Mouse (Mus musculus): Measurements from ENCODE around the gene Ltc4s.

The Ltc4s gene

DNA sequence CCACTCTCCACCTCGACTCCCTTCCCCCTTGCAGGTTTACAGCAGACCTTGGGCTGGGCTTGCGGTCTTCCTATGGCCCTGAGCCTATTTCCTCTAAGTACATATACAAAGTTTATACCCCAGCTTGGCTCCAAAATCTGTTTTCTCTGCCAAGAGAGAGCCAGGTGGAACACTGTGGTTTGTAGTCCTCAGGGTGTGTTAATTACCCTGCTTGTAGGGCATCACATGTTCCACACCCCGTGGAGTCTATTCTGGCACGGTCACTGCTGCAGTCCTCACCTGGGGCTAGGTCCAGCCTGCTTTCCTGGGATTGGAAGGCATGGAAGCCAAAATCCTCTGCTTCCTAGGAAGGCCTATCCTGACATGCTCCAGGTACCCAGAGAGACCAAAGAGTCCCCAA lies 10.7 kb downstream of the Ltc4s start:
- in situ Hi-C loops (cut with MboI; ENCODE audit: low pct_unique_long_range_greater_than_20kb in 1 of 2, low sequenced_read_pairs in 2 of 2, unreplicated experiment in 1 of 2): loop anchor here in 1 of 2 experiments (10.0 kb wide), 1 partner anchor 243 kb away; no protein-coding TSS in a partner anchor

DNA sequence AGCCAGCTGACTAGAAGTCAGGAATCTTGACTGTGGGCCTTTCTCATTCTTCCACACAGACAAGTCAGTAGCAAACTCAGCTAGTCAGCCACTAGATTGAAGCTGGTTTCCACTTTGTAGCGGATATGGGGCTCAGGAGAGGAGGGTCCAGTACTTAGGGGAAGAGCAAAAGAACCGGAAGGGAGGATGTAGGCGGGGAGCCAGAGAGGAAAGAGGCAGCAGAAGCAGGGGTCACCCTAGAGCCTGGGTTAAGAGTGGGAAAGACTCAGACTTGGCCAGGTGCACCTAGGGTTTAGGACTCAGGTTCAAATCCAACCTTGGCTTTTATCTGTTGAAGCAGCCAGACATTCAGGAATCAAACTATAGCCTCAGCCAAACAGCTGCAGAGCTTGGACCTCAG lies 11.2 kb downstream of the Ltc4s start:
- in situ Hi-C loops (cut with MboI; ENCODE audit: low pct_unique_long_range_greater_than_20kb in 1 of 2, low sequenced_read_pairs in 2 of 2, unreplicated experiment in 1 of 2): loop anchor here in 1 of 2 experiments (10.0 kb wide), 1 partner anchor 242 kb away; no protein-coding TSS in a partner anchor

DNA sequence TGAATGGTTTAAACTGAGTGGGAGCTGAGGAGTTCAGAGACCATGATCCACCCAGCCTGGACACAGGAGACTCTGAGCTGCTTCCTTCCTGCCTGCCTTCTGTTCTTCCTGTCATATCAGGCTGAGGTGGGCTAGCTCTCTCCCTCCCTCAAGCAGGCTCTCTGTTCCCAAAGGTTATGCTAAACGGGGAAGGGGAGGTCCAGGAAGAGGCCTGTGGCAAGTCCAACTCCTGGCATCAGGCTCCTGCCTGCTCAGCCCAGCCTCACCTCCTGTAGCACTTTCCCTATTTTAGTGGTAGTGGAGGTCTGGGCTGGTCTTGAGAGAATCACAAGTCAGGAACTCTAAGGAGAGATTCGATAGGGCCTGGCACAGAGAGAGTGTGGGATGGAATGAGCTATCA lies 12.0 kb downstream of the Ltc4s start:
- in situ Hi-C loops (cut with MboI; ENCODE audit: low pct_unique_long_range_greater_than_20kb in 1 of 2, low sequenced_read_pairs in 2 of 2, unreplicated experiment in 1 of 2): loop anchor here in 1 of 2 experiments (10.0 kb wide), 1 partner anchor 242 kb away; no protein-coding TSS in a partner anchor

DNA sequence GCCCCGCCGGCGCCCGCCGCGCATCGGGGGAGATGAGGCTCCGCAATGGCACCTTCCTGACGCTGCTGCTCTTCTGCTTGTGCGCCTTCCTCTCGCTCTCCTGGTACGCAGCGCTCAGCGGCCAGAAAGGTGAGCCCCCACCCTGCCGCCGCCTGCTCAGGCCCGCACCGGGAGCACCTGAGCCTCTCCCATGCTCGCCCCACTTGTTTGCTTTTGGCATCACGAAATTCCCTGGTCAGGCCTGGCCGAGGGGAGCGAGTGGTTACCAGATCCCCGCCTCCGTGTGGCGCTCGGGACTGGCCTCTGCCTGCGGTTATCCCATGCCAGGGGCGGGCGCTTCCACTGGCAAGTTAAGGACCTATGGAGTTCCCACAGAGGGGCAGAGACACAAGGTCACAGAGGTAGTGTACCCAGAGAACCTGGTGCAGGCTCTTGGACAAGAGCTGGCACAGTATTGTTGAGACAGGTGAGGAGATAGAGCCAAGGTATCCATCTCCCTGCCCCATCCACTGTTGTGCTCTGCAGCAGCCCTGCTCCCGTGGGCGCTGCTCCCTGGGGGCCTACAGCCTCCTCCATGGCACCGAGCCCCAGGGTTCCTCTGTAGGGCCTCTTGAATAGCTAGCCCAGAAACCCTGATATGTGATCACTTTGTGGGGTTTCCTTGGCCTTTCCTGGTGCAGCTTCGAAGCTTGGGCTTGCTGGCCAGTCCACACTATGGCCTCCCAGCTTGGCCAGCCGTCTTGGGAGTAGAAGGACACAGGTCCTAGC lies 12.6 kb downstream of the Ltc4s start:
- in situ Hi-C loops (cut with MboI; ENCODE audit: low pct_unique_long_range_greater_than_20kb in 1 of 2, low sequenced_read_pairs in 2 of 2, unreplicated experiment in 1 of 2): loop anchor here in 1 of 2 experiments (10.0 kb wide), 1 partner anchor 241 kb away; no protein-coding TSS in a partner anchor

DNA sequence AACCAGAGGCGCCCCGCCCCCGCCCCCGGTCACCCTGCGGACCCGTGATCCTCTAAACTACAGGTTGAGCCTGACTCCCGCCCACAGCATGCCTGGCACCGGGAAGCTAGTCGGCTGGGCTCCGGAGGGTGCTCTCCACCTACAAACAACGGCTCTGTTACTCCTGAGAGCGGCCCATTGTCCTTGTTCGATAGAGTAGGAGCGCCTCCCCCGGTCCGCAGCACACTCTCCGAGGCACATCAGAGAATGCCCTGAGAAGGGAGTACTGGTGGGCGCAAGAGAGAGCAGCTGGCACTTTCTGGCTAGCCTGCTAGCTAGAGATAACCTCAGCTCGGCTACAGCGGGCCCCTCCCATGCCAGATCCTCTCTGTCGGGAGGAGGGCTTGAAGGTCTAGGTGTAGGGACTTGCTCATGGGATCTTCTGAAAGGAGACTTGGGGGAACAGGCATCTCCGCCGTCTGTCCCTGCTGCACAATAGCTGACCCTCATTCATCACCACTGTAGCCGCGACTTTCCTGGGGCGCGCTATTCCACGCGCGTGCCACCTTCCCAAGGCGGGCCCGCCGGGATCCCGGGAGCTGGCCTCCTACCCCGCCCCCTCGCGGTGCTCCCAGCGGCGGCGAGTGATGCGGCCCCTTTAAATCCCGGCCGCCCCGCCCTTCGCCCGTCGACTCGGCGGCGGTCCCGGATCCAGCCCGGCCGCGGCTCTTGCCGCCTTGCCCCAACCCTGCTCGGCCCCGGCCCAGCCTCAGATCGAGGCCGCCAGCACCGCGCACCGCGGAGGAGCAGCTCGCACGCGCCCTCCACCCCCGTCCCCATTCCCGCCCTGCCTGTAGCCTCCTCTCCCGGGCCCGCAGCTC lies 13.5 kb downstream of the Ltc4s start:
- in situ Hi-C loops (cut with MboI; ENCODE audit: low pct_unique_long_range_greater_than_20kb in 1 of 2, low sequenced_read_pairs in 2 of 2, unreplicated experiment in 1 of 2): loop anchor here in 1 of 2 experiments (10.0 kb wide), 1 partner anchor 240 kb away; no protein-coding TSS in a partner anchor

DNA sequence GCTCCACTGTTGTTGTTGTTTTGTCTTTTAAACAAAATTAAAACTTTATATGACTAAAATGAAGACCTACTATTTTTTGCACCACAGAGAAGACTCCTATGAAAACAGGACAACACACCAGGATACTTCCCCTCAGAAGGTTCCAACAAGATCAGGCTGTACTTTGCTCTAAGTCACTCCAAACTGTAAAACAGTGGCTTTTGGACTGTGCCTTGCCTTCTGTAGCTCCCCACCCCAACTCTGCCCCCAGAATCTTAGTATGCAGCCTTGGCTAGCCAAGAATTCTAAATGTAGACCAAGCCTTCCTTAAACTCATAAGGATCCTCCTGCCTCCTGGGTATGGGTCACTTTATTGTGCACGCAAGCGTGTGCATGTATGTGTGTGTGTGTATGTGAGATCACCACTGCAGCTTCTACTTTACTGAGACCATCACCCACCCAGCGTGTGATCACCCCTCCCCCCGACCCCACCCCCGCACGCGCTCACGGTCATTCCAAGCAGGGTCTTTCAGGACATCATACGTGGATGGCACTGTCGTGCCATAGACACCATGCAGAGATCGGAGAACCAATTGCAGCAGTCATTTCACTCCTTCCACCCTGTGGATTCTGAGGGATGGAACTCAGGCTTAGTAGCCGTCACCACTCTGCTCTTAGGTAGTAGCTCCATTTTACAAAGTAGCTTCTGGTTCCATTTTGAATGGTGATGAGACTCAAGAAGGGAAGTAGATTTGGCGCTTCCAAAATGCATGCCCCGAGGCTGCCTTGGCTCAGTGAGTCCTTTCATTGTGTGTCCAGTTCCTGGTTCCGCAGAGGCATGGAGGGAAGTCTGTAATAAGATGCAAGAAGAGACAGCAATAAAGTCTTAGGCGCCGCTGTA lies 14.4 kb downstream of the Ltc4s start:
- in situ Hi-C loops (cut with MboI; ENCODE audit: low pct_unique_long_range_greater_than_20kb in 1 of 2, low sequenced_read_pairs in 2 of 2, unreplicated experiment in 1 of 2): loop anchor here in 1 of 2 experiments (10.0 kb wide), 1 partner anchor 239 kb away; no protein-coding TSS in a partner anchor

DNA sequence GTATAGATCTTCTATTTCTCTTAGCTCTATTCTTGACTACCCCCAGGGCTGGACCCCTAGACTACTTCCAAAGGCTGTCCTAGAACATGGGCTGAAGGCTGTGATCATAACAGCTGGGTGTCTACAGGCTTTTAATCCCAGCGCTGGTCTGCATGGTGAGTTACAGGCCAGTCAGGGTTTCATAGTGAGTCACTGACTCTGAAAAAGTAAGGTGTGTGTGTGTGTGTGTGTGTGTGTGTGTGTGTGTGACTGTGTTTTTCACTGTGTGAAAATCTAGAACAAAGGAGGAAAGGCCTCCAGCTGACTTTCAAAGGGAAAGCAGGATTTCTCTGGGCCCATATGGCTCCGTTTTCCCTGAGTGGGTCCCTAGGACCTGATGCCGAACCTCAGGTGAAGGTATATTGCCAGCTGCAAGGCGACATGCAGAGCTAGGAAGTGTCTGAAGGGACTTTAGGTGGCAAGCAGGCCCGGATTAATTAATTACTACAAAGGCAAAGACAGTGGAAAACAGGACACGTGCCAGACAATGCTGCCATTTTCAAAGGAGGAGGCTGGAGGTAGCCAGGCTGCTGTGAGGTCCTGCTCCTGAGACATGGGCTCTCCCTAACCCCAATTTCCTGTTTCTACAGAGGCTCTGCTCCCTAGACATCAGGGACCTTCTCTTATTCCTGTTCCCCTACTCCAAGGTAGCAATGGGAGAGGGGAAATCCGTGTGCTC lies 15.7 kb downstream of the Ltc4s start:
- in situ Hi-C loops (cut with MboI; ENCODE audit: low pct_unique_long_range_greater_than_20kb in 1 of 2, low sequenced_read_pairs in 2 of 2, unreplicated experiment in 1 of 2): loop anchor here in 1 of 2 experiments (10.0 kb wide), 1 partner anchor 238 kb away; no protein-coding TSS in a partner anchor

DNA sequence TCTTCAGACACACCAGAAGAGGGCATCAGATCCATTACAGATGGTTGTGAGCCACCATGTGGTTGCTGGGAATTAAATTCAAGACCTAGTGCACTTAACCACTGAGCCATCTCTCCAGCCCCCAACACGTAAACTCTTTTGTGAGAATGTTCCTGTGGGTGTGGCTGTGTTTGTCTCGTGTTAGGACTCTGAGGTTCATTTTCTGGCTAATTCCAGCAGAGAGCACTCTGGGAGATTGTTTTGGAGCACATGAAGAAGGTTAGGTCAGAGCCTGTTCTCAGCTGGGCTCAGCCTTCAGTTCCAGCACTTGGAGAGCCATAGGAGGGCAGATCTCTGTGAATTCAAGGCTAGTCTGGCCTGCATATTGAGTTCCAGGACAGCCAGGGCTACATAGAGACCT lies 18.6 kb downstream of the Ltc4s start:
- in situ Hi-C loops (cut with MboI; ENCODE audit: low pct_unique_long_range_greater_than_20kb in 1 of 2, low sequenced_read_pairs in 2 of 2, unreplicated experiment in 1 of 2): loop anchor here in 1 of 2 experiments (10.0 kb wide), 1 partner anchor 235 kb away; no protein-coding TSS in a partner anchor

DNA sequence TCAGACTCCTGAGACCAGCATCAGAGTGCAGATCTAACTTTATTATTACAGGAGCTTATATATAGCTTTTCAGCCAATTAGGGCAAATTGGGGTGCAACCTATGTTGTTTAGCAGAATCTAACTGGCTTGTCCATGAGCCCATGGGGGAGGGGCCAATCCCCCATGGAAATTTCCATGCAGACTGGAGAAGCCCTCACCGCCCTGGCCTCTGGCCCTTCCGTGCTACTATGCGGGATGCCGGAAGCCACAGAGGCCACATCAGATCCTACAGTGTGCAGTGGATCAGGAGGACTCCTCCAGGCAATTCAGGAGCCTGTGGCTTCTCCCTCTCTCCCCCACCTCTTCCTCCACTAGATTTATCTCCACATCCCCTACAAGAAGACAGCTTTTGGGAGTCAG lies 20.6 kb downstream of the Ltc4s start:
- in situ Hi-C loops (cut with MboI; ENCODE audit: low pct_unique_long_range_greater_than_20kb in 1 of 2, low sequenced_read_pairs in 2 of 2, unreplicated experiment in 1 of 2): no loop called here

DNA sequence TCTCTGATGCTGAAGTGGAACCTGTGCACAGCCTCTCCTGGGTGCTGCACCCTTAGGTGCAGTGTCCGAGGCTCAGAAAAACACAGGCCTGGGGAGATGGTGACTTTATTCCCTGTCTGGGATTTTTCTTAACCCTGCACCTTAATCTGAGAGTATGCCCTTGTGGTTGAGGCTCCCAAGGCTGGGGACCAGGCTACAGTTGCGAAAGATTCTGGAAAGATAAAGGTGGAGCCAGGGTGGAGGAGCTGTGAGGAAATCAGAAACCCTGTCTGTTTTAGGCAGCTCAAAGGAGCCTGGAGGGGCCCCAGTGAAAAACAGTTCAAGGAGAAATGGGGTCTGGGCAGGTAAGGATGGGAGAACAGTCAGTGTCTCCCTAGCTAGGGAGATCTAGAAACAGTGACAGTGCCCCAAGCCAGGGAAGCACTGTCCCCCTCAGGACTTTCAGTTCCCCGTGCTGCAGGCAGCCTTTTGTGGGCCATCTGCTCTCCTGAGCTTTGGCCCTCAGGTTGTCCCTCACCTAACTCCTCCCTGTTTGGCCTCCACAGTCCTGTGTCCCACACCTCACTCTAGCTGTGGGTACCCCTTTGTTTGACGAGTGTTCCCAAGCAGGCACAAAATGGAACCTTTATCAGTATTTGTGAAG lies 21.6 kb downstream of the Ltc4s start:
- in situ Hi-C loops (cut with MboI; ENCODE audit: low pct_unique_long_range_greater_than_20kb in 1 of 2, low sequenced_read_pairs in 2 of 2, unreplicated experiment in 1 of 2): no loop called here

DNA sequence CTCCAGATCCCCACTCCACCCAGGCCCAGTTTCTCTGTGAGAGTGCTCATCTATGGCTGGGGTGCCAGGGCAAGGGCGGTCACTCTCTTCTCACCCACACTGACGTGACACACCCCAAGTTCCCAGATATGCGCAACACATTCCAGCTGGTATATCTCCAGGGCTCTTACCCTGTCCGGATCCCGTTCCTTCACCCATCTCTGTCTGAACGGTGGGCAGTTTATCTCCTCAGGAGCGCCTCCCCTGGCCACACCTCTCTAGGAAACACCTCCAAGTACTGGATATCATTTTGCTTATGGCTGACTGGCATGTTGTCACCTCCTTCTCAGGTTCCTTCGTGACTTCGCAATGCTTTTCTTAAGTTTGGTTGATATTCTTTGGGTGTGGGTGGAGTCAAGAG lies 22.8 kb downstream of the Ltc4s start:
- in situ Hi-C loops (cut with MboI; ENCODE audit: low pct_unique_long_range_greater_than_20kb in 1 of 2, low sequenced_read_pairs in 2 of 2, unreplicated experiment in 1 of 2): no loop called here

DNA sequence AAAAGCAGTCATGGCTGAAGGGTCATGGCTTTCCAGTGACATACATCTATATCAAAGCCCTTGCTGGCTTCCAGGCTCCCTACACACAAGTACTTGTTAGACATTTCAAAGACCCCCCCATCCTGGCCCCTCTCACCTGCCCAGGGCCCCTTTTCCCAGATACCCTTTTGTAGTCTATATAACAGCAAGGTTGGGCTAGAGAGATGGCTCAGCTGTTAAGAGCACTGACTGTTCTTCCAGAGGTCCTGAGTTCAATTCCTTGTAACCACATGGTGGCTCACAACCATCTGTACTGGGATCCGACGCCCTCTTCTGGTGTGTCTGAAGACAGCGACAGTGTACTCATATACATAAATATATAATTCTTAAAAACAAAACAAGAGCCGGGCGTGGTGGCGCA lies 23.8 kb downstream of the Ltc4s start:
- in situ Hi-C loops (cut with MboI; ENCODE audit: low pct_unique_long_range_greater_than_20kb in 1 of 2, low sequenced_read_pairs in 2 of 2, unreplicated experiment in 1 of 2): no loop called here

DNA sequence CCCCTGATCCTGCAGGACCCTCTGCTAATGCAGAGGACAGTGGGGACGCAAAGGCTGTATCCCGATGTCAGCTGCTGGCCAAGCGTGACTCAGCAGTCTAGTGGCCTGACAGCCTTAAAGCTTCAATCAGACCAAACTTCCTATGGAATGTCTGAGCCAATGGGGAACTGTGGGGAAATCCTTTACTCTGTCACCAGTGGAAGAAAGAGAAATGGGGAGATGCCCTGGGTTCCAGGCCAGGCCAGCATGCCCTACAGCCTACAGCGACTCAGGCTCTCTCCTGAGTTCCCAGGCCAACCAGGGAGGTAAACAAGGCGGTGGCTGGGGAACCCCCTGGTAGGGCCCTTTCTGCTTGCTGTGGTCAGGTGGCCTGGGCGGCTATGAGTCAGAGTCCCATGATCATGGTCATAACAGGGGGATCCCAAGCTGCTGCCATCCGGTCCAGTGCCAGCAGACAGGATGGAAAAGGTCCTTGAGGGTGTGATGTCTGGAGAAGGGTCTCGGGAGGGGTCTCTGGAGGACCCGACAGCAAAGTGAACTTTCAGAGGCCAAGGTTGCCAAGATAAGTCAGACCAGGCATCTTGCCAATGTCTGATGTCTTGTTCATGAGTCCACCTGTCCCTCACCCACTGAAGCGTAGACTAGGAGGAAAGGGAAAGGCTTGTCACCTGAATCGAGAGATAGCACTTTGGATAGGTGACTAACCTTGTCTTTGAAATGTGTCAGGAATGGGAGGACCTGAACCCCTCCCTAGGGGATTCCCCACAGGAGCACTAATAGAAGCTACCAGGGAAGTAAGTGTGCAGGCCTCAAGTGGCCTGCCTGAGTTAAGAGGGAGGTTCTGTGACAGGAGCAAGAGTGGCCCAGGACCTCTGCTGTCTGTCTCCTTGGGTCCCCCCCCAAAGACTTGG lies 25.3 kb downstream of the Ltc4s start:
- in situ Hi-C loops (cut with MboI; ENCODE audit: low pct_unique_long_range_greater_than_20kb in 1 of 2, low sequenced_read_pairs in 2 of 2, unreplicated experiment in 1 of 2): no loop called here

DNA sequence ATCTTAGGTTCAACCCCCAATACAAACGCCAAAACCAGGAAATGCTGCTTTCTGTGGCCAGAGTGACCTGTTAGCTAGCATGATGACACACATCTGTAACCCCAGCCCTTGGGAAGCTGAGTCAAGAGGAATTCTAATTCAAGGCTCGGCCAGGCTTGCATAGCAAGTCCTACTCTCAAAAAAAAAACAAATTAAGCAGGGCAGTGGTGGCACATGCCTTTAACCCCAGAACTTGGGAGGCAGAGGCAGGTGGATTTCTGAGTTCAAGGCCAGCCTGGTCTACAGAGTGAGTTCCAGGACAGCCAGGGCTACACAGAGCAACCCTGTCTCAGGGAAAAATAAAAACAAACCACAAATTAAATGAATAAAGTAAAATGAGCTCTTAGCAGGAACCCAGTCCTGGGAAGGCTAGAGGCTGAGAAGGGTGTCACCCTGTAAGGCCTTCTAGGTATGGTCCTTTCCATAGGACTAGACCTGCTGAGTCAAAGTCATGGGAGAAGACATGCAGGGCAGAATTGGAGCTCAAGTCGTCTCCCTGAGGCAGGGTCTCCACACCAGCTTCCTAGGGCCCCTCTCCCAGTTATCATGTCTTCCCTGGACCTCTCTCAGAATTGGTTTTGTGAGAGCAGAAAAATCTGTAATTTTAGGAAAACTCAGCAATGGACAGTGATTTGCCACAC lies 26.2 kb downstream of the Ltc4s start:
- in situ Hi-C loops (cut with MboI; ENCODE audit: low pct_unique_long_range_greater_than_20kb in 1 of 2, low sequenced_read_pairs in 2 of 2, unreplicated experiment in 1 of 2): no loop called here

DNA sequence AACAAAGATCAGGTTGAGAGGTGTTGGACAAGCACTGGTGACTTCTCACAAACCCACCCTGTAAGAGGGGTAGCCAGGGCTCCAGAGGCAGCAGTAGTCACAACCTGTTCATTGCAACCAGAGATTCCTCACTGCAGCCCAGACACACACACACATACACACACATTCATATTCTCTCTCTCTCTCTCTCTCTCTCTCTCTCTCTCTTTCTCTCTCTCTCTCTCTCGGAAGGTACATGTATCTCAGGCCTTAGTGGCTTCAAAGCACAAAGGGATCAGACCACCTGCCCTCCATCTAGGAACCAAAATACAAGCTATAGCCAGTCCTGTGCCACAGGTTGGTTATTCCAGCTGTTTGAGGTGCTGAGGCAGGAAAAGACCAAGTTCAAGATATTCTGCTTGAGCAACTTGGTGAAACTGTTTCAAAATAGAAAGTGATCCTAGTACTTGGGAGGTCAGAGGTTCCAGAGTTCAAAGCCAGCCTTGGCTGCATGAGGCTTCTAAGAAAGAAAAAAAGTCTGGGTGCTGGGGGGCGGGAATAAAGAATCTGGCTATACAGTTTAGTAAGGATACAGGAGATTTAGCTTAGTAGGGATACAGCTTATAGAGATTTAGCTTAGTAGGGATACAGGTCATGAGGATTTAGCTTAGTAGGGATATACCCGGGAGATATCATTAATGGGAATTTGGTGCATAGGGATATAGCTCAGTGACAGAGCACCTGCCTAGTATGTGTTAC lies 26.9 kb downstream of the Ltc4s start:
- in situ Hi-C loops (cut with MboI; ENCODE audit: low pct_unique_long_range_greater_than_20kb in 1 of 2, low sequenced_read_pairs in 2 of 2, unreplicated experiment in 1 of 2): no loop called here

All from mouse embryonic stem cell (cell line).